Mouse (Mus musculus) heart, postnatal 0 days (tissue): ENCODE measurements around the gene Fam117a.

Source experiments
- CTCF ChIP-seq: IDR thresholded peaks from 2 replicates; pipeline ENCODE4 v1.5.1; 2016; ENCODE audit warnings: antibody characterized with exemption, control low read depth, low read depth
- EP300 ChIP-seq: IDR thresholded peaks from 2 replicates; pipeline ENCODE4 v1.6.1; 2016; ENCODE audit warnings: antibody characterized with exemption, low read depth

DNA sequence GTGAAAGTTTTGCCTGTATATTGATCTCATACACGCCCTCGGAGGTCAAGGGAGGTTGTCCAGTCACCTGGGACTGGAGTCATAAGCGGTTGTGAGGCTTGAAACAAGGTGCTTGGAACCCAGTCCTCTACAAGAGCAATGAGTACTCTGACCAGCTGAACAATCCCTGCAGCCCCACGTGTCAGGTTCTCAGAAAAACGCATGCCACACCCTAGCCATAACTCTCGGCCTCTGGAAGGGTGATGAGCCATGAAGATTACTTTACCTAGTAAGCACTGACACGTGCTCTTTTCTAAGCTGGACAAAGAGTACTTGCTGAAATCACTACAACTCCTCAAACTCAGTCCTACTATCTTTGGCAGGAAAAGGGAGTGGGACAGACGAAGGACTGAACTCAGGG, 29.3 kb upstream of the Fam117a start:
- TF ChIP-seq CTCF (no peak), EP300 (no peak)
